Mouse (Mus musculus) spleen, embryonic (tissue): ENCODE results near the gene Ankar.

Experiments
- CTCF ChIA-PET: fragments of 350-600 bp; sonication (Branson Sonifier 250); formaldehyde crosslinking; loops from one replicate; lab custom pipeline; 2022; lab: Charles Lee

The Ankar gene

GRCm38 (mm10) chr1:72700479-72700878 lies at the start of gene Ankar:
Gene Ankar, minus strand, starts transcription at chr1:72700579.
- CTCF ChIA-PET: interaction anchor here (0.6 kb wide), 1 partner anchor 464 kb away, joined by 7 read pairs; no protein-coding TSS in a partner anchor

GRCm38 (mm10) chr1:72746382-72746781 lies 46.0 kb upstream of the Ankar start:
- CTCF ChIA-PET: no interaction called here

DNA sequence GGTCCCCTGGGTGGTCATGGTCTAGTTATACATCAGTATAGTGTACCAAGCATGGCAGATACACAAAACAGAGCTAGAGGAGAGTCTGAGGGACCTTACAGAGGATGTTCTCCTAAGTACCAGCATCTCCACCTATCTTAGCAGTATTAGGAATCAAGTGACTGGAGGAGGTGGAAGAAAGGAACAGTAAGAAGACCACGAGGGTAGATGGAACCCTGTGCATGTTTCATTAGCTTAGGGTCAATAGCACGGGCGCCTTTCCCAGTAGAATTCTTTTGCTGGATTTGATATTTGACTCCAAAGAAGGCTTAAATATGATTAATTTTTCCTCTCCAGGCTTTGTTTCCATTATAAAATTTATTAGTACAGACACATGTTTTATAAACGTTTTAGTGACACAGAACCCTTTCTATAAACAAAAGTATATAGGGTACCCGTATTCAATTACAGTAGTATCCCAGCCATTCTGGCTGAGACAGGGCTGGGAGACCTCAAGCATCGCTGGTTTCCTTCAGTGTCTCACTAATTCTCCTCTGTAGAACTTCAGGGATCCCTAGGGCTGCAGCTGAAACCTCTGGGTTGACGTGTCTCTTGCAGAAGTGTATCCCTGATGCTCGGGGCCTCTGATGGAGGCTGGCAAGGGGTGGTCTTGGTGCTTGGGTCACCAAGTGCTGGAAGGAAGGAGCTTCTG lies 44.6 kb upstream of the Ankar start:
- CTCF ChIA-PET: interaction anchor here (0.7 kb wide), 1 partner anchor 1415 kb away, joined by 18 read pairs; no protein-coding TSS in a partner anchor

GRCm38 (mm10) chr1:72741406-72741805 lies 41.0 kb upstream of the Ankar start:
- CTCF ChIA-PET: no interaction called here

DNA sequence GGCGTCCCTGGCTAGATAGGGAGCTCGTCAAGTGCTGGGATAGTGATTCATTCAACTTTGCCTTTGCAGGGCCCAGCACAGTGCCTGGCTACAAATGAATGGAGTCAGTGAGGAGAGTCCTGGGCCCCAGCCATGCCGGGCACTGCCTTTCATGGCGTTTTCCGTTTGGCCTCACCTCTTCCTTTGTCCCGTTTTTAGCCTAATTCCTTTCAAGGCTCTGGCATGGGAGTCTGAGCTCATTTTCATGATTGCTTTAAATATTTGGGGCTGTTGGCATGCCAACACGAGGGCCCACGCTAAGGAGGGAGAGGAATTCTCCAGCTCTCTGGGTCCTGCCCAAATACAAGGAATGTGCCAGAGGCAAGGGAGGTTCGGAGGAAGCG lies 39.3 kb upstream of the Ankar start:
- CTCF ChIA-PET: no interaction called here

- CTCF ChIA-PET: no interaction called here
Observed at GRCm38 (mm10) chr1:72738946-72739680, 38.7 kb upstream of the Ankar start.

DNA sequence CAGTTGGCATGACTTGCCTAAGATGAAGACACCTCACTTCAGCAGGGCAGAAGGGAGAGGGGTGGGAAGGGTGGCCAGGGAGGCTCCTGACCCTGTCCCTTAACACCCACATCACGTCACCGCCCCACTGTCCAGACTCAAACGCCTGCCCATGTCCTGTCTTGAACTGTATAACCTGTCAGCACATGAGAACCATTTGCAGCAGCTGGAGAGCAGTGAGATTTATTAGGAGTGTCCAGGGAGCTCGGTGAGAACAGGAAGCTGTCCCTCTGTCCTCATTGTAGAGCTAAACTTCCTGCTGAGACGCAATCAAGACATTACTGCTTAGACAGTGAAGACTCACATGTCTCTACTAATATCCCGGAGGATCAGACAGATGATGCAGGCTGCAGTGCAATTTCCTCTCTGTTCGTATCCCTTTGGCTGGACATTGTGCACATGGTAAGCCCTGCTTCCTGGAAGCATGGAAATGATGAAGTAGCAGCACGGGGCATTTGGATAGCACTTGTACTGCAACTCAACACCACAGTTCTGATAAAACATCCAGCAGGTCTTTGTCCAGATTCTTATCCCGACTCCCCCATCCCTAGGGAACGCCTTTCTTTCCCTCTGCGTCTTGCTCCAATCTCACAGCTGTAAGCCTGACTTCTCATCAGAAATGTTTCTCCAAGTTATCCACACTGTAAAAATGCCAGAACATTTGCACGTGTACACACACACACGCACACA lies 36.2 kb upstream of the Ankar start:
- CTCF ChIA-PET: no interaction called here

DNA sequence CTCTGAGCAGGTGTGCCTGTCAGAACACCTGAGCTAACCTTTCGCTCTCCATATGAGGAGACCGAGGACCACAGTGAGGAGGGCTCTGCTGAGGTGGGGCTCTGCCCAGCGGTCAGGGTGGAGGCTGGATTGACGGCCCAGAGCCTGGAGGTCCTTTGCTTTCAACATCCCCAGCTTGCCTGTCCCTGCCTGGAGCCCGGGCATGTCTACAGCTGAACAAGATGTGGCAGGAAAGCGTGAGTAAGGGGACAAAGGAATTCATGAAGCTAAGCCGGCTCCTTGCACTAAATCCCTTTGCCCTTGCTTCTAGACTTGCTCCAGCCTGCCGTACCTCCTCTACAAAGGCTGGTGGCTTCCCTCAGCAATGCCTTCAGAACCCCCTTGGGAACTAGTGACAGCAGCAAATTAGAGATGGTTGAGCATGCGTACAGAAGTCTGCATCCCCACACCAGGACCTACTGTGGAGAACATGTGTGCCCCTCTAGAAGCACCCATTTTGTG lies 32.9 kb upstream of the Ankar start:
- CTCF ChIA-PET: no interaction called here

GRCm38 (mm10) chr1:72730126-72730525 lies 29.7 kb upstream of the Ankar start:
- CTCF ChIA-PET: no interaction called here

DNA sequence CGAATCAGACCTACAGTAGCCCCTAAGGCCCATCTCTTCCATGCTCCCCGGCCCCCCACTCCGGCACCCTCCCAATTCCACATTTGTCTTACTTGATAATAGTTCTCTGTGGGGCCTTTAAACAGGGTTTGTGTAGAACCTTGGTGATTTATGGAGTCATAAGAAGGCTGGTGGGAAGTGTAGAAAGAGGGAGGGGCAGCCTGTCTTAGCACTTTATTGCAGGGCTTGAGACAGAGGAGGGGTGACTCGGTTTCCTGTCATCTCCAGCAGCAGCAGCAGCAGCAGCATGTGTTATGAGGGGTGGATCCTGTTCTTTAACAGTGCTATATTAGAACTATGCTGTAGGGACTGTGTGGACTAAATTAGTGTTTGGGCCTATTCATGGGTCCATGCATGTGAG lies 28.4 kb upstream of the Ankar start:
- CTCF ChIA-PET: no interaction called here

- CTCF ChIA-PET: no interaction called here
Observed at GRCm38 (mm10) chr1:72725941-72726340, 25.6 kb upstream of the Ankar start.

GRCm38 (mm10) chr1:72724354-72724753 lies 24.0 kb upstream of the Ankar start:
- CTCF ChIA-PET: no interaction called here

GRCm38 (mm10) chr1:72722646-72723045 lies 22.3 kb upstream of the Ankar start:
- CTCF ChIA-PET: no interaction called here

DNA sequence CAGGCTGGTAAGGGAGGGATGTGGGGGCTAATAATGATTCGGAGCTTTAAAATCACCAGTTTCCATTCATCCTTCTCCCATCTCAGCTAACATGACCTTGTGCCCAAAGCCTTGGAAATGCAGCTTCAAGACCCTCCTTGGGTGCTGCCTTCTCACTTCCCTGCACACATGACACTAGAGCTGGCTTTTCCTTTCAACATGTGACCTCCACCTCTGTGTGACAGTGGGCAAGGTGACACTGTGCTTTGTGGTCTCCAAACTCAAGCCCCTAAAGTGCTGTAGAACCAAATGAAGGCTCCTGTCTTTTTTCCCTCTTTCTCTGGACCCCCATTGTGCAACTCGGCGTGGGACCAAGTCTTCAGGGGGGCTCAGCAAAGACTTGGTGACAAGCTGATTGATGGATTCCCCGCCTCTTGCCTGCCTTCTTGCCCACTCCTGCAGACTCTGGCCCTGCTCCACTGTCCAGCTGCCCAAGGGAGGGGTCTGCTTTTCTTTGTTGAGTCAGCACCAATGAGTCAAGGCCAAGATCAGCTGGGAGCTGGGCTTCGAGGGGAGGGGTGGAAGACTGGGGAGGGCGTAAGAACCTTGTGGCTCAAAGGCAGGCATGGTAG lies 19.8 kb upstream of the Ankar start:
- CTCF ChIA-PET: no interaction called here

GRCm38 (mm10) chr1:72718846-72719245 lies 18.5 kb upstream of the Ankar start:
- CTCF ChIA-PET: no interaction called here

GRCm38 (mm10) chr1:72717540-72717939 lies 17.2 kb upstream of the Ankar start:
- CTCF ChIA-PET: no interaction called here

DNA sequence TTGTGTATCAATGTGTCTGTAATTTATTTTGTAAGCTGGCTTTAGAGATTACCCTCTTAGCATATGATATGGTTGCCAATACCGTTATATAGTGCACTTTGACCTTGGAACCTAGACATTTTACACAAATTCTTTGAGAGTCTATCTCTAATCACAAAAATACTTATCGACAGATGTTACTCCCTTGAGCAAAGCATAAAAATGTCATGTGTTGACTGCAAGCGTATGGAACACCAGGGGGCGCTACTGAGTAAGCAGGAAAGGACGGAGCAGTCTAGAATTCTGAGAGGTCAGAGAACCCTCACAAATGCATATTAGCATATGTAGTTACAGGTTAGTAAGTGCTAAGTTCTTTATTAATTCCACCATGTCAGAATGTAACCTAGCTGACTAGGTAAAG lies 16.5 kb upstream of the Ankar start:
- CTCF ChIA-PET: no interaction called here

GRCm38 (mm10) chr1:72716421-72716820 lies 16.0 kb upstream of the Ankar start:
- CTCF ChIA-PET: interaction anchor here (0.6 kb wide), 1 partner anchor 11 kb away, joined by 8 read pairs; no protein-coding TSS in a partner anchor

DNA sequence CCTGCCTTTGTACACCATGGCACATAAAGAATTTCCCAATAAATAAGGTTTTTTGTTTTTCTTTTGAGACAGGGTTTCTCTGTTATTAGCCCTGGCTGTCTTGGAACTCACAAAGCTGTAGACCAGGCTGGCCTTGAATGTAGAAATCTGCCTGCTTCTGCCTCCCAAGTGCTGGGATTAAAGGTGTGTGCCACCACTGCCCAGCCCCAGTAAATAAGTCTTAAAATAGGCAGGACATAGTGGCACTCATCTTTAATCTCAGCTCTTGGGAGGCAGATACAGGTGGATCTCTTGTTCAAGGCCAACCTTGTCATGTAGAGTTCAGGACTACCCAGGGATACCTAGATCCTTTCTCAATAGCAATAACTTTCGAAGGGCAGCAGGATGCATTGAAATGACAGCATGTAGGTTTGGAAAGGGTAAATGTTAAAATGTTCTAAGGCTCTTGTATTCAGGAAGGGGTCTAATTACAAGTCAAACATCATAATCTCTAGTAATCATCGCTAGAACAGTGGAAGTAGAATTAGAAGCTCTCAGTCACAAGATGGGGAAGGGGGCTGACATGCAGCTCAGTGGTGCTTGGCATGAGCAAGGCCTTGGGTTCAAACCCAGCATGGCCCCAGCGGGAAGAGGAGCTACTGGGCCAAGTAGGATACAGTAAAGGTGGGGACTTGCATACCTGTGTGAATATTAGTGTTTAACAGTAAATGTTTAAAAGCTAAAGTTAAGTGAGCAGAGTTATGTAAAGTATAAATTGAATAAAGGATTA lies 15.4 kb upstream of the Ankar start:
- CTCF ChIA-PET: interaction anchor here (0.6 kb wide), 1 partner anchor 12 kb away, joined by 8 read pairs; no protein-coding TSS in a partner anchor

DNA sequence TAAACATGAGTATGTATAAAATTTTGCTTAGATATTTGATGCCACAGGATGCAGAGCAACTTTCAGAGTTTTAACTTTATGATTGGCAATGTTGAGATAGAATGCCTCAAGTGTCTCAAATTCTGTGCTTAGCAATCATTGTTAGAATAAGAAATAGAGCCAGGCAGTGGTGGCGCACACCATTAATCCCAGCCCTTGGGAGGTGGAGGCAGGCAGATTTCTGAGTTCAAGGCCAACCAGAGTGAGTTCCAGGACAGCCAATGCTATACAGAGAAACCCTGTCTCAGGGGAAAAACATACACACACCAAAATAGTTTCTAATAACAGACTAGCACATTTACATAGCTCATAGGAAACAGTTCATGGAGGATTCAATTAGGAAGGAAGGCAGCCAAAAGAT lies 14.7 kb upstream of the Ankar start:
- CTCF ChIA-PET: no interaction called here

GRCm38 (mm10) chr1:72714547-72714946 lies 14.2 kb upstream of the Ankar start:
- CTCF ChIA-PET: no interaction called here
